19 mouse cellular contexts compared by ENCODE assay signal in the genomic region with DNA sequence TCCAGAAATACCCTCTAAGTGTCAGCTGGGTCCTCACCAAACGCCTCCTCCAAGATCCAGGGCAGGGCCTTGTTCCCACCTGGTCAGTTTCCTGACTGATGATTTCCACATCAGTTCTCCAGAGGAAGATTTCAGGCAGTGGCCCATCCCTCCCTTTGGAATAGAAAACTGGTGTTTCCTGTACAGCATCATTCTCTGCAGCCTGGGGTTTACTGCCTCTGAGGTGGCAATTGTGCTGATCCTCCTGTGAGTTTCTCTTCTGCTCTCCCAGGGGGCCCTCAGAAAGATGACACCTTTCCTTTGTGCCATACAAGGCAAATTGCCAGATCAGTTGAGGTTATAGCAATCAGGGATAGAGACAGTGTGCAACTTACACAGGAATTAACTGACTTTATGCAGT. TPM values are rescaled to one million over a fixed set of nuclear protein-coding genes. Genes with fewer than 3 reads are reported as not detected.
DNase-seq lines count a peak whose midpoint lies in the region; ATAC-seq and TF ChIP-seq lines count a peak whose summit lies in the region.
"Had no signal": no experiment of that assay in that cellular context is flagged by ENCODE, and none has a peak within 500 bp of the region (broad histone marks: within the 10 kb centered on the region; RNA-seq: fewer than 3 reads in every experiment).

No protein-coding gene starts in this region.

- 64% methylated on average over 1 of the region's 1 CpGs for WGBS in embryonic facial prominence, embryonic 14.5 days

- TF ChIP-seq POLR2A in MEL (IDR thresholded peaks at IDR 0.05; ENCODE audit: control insufficient read depth in 1 of 2, insufficient read depth in 1 of 2, low read depth in 1 of 2, low read length in 2 of 2, poor library complexity in 1 of 2), result no peak

- TF ChIP-seq RAD21 in MEL (IDR thresholded peaks at IDR 0.05; ENCODE audit: low read depth, low read length), result no peak

- no peak overlapping the region for H3K9ac ChIP-seq in MEL (ENCODE audit: control insufficient read depth, low read depth, low read length, poor library complexity, severe bottlenecking)
- no peak overlapping the region for H3K9ac ChIP-seq in embryonic facial prominence, embryonic 14.5 days (ENCODE audit: low read depth, low read length)
- H3K9ac ChIP-seq: forebrain, embryonic 13.5 days; forebrain, embryonic 15.5 days; forebrain, postnatal 0 days had no signal

- ATAC-seq in embryonic facial prominence, embryonic 14.5 days (ENCODE audit: low read depth), result peak; percentile 80
- ATAC-seq: activated CD4-positive, CD25-positive, alpha-beta regulatory T cell, adult 4 months; forebrain, embryonic 13.5 days; forebrain, embryonic 15.5 days; forebrain, postnatal 0 days; Patski had no signal

- no peak overlapping the region for H3K4me2 ChIP-seq in embryonic facial prominence, embryonic 14.5 days (ENCODE audit: low read depth, low read length)
- H3K4me2 ChIP-seq: forebrain, embryonic 13.5 days; forebrain, embryonic 15.5 days had no signal

- H3K36me3 ChIP-seq in MEL (ENCODE audit: control insufficient read depth in 1 of 2, insufficient read depth in 2 of 2, low read length in 2 of 2), result no peaks in the 10 kb centered on the region
- H3K36me3 ChIP-seq in embryonic facial prominence, embryonic 14.5 days (ENCODE audit: control insufficient read depth, insufficient read depth, low read length), result peaks cover 74% of the 10 kb centered on the region

- H3K9me3 ChIP-seq in MEL (replicated peaks; ENCODE audit: insufficient read depth, low read length), result no peaks in the 10 kb centered on the region
- H3K9me3 ChIP-seq in embryonic facial prominence, embryonic 14.5 days (ENCODE audit: control insufficient read depth, low read length), result no peaks in the 10 kb centered on the region; the same call in 1 of the 2 replicates
- H3K9me3 ChIP-seq: forebrain, embryonic 13.5 days; forebrain, embryonic 15.5 days had no signal

- intact Hi-C loops in heart, postnatal 25 days (cut with DNase I), result no loop called here

- DNase-seq in heart, adult 11 months, result peak; percentile 50
- no peak for DNase-seq in heart, postnatal 25 days (ENCODE audit: low spot score)
- peak; percentile 14 for DNase-seq in MEL (ENCODE audit: low read depth, low spot score)
- DNase-seq in embryonic facial prominence, embryonic 14.5 days (ENCODE audit: low spot score), result peak; percentile 55
- DNase-seq in gastrocnemius, postnatal 4 days (ENCODE audit: low spot score in 2 of 2), result no peak
- no peak for DNase-seq in right cerebral cortex, adult 2 months (ENCODE audit: low spot score in 2 of 2)
- DNase-seq: adrenal gland, adult 8-10 months; adrenal gland, postnatal 14 days; adrenal gland, postnatal 36 days; cerebellum, adult 11-12 months; cerebellum, adult 2 months; cerebellum, adult 9-10 months; cerebellum, postnatal 10 days; cerebellum, postnatal 25 days; forebrain, postnatal 0 days had no signal

- H3K79me2 ChIP-seq in MEL (ENCODE audit: control insufficient read depth, insufficient read depth, low read length, poor library complexity), result no peaks in the 10 kb centered on the region

- H3K4me3 ChIP-seq in MEL (ENCODE audit: control insufficient read depth in 1 of 2, insufficient read depth in 1 of 2, low read depth in 2 of 2, low read length in 2 of 2), result no peak overlapping the region
- H3K4me3 ChIP-seq in embryonic facial prominence, embryonic 14.5 days (ENCODE audit: low read depth, low read length), result no peak overlapping the region
- H3K4me3 ChIP-seq: forebrain, embryonic 13.5 days; forebrain, embryonic 15.5 days had no signal

- no peak; a peak in 2 of 4 replicates for TF ChIP-seq EP300 in MEL (IDR thresholded peaks at IDR 0.05; ENCODE audit: low read depth in 1 of 2, low read length in 2 of 2)

- H3K4me1 ChIP-seq in MEL (ENCODE audit: control insufficient read depth in 1 of 2, insufficient read depth in 2 of 2, low read length in 2 of 2), result peaks cover 3 to 4% of the 10 kb centered on the region in 2 experiments; a peak in 3 of 4 replicates
- no peaks in the 10 kb centered on the region for H3K4me1 ChIP-seq in embryonic facial prominence, embryonic 14.5 days (ENCODE audit: control insufficient read depth, insufficient read depth, low read length)
- H3K4me1 ChIP-seq: forebrain, embryonic 13.5 days; forebrain, embryonic 15.5 days had no signal

- no peak overlapping the region for H3K27ac ChIP-seq in MEL (ENCODE audit: control insufficient read depth, low read depth, low read length)
- 0 out of 2 replicates have a peak overlapping the region, but pooled peaks have one; percentile 10 for H3K27ac ChIP-seq in embryonic facial prominence, embryonic 14.5 days (replicated peaks; ENCODE audit: low read depth, low read length)
- H3K27ac ChIP-seq: forebrain, embryonic 13.5 days; forebrain, embryonic 15.5 days had no signal

- no peak for TF ChIP-seq CTCF in MEL (IDR thresholded peaks at IDR 0.05 in 2 of 3, conservative IDR thresholded peaks at IDR 0.05 in 1 of 3; ENCODE audit: control insufficient read depth in 1 of 3, insufficient read depth in 1 of 3, low read depth in 2 of 3, low read length in 3 of 3, poor library complexity in 1 of 3, severe bottlenecking in 1 of 3)

- H3K27me3 ChIP-seq in MEL (ENCODE audit: control insufficient read depth in 1 of 2, insufficient read depth in 2 of 2, low read length in 2 of 2), result no peaks in the 10 kb centered on the region
- H3K27me3 ChIP-seq in embryonic facial prominence, embryonic 14.5 days (replicated peaks; ENCODE audit: control insufficient read depth, insufficient read depth, low read length), result no peaks in the 10 kb centered on the region
- H3K27me3 ChIP-seq: forebrain, embryonic 13.5 days; forebrain, embryonic 15.5 days; Patski had no signal

TF ChIP-seq in MEL, 35 proteins besides CTCF, POLR2A, EP300 and RAD21:
- TF ChIP-seq MEF2A (IDR thresholded peaks at IDR 0.05; ENCODE audit: extremely low read depth, insufficient replicate concordance, low read depth, low read length, poor library complexity, severe bottlenecking) (no peak), POLR2AphosphoS5 (IDR thresholded peaks at IDR 0.05; ENCODE audit: borderline replicate concordance, low read depth, low read length) (no peak), ZC3H11A (IDR thresholded peaks at IDR 0.05; ENCODE audit: low read depth, low read length) (no peak), TAL1 (IDR thresholded peaks at IDR 0.05; ENCODE audit: low read length) (no peak), NELFE (IDR thresholded peaks at IDR 0.05; ENCODE audit: low read depth, low read length) (no peak), MAFK (IDR thresholded peaks at IDR 0.05; ENCODE audit: borderline replicate concordance, low read depth, low read length) (no peak), MYB (IDR thresholded peaks at IDR 0.05; ENCODE audit: low read depth, low read length) (no peak), MXI1 (IDR thresholded peaks at IDR 0.05; ENCODE audit: low read depth, low read length) (no peak), ELF1 (IDR thresholded peaks at IDR 0.05; ENCODE audit: low read depth, low read length) (no peak), HCFC1 (IDR thresholded peaks at IDR 0.05; ENCODE audit: low read depth, low read length) (no peak), POLR2AphosphoS2 (IDR thresholded peaks at IDR 0.05; ENCODE audit: low read length) (no peak), E2F4 (IDR thresholded peaks at IDR 0.05; ENCODE audit: borderline replicate concordance, low read depth, low read length) (no peak), MYC (IDR thresholded peaks at IDR 0.05; ENCODE audit: low read depth, low read length) (no peak), CHD2 (IDR thresholded peaks at IDR 0.05; ENCODE audit: low read length) (no peak), CHD1 (IDR thresholded peaks at IDR 0.05; ENCODE audit: low read depth, low read length) (no peak), GABPA (IDR thresholded peaks at IDR 0.05; ENCODE audit: low read depth, low read length) (no peak), GATA1 (IDR thresholded peaks at IDR 0.05; ENCODE audit: low read depth, low read length) (no peak), ZNF384 (IDR thresholded peaks at IDR 0.05; ENCODE audit: low read depth, low read length) (no peak)

RNA-seq across cellular contexts. Expression of a gene that starts 48.3 kb away (rescaled TPM):
- 10 to 100 TPM; 19.4 to 24.5 TPM for total RNA-seq in heart, postnatal 25 days (2021)
- total RNA-seq in MEL (2012; rRNA removed), result 40.9 and 41.9 TPM in 2 replicates
- polyA plus RNA-seq in MEL (2012; ENCODE audit: insufficient read depth in 1 of 2, insufficient read length in 2 of 2, low read depth in 1 of 2, low replicate concordance in 2 of 2, missing spikeins in 1 of 2), result 10 to 100 TPM in 1 of 2 experiments, not detected in 1; 52.5 TPM
- 19.6 and 22.7 TPM in 2 replicates for polyA plus RNA-seq in embryonic facial prominence, embryonic 14.5 days (2014; fragmentation: Nextera tagmentation; extraction: Ambion mirVana)
- 10 to 100 TPM; 23.0 to 23.1 TPM for total RNA-seq in gastrocnemius, postnatal 4 days (2021)

RNA-seq across cellular contexts. Expression of a gene that starts 48.4 kb away (rescaled TPM):
- under 1 TPM in 1 of 2 experiments, not detected in 1; 0.67 TPM for total RNA-seq in heart, postnatal 25 days (2021)
- not detected in 2 replicates for total RNA-seq in MEL (2012; rRNA removed)
- under 1 TPM in 1 of 2 experiments, not detected in 1; 0.03 TPM for polyA plus RNA-seq in MEL (2012; ENCODE audit: insufficient read depth in 1 of 2, insufficient read length in 2 of 2, low read depth in 1 of 2, low replicate concordance in 2 of 2, missing spikeins in 1 of 2)
- polyA plus RNA-seq in embryonic facial prominence, embryonic 14.5 days (2014; fragmentation: Nextera tagmentation; extraction: Ambion mirVana), result 10.7 and 11.1 TPM in 2 replicates
- total RNA-seq in gastrocnemius, postnatal 4 days (2021), result under 1 TPM in 1 of 2 experiments, not detected in 1; 0.47 TPM
- polyA plus RNA-seq: activated CD4-positive, CD25-positive, alpha-beta regulatory T cell, adult 4 months had no signal

RNA-seq across cellular contexts. Expression of a gene that starts 56.1 kb away (rescaled TPM):
- 1 to 10 TPM; 1.5 to 2.1 TPM for total RNA-seq in heart, postnatal 25 days (2021)
- total RNA-seq in MEL (2012; rRNA removed), result 0.65 and 0.98 TPM in 2 replicates
- polyA plus RNA-seq in MEL (2012; ENCODE audit: insufficient read depth in 1 of 2, insufficient read length in 2 of 2, low read depth in 1 of 2, low replicate concordance in 2 of 2, missing spikeins in 1 of 2), result 1 to 10 TPM in 1 of 2 experiments, not detected in 1; 3.2 TPM
- polyA plus RNA-seq in embryonic facial prominence, embryonic 14.5 days (2014; fragmentation: Nextera tagmentation; extraction: Ambion mirVana), result 2.7 and 3.0 TPM in 2 replicates
- 1 to 10 TPM; 1.8 to 2.6 TPM for total RNA-seq in gastrocnemius, postnatal 4 days (2021)

Comparison
In these comparisons a context has a peak if more than half of its experiments do, and no peak if none do; other contexts are left out.
1. DNase-seq: peak in heart, adult 11 months (single experiment), MEL (single experiment) and embryonic facial prominence, embryonic 14.5 days (single experiment); none in heart, postnatal 25 days (single experiment), gastrocnemius, postnatal 4 days (0 of 2) and right cerebral cortex, adult 2 months (0 of 2).